Comparison of ENCODE assay signal across 18 mouse cellular contexts in genomic region chr5:97730920-97731319, GRCm38 (mm10).
DNase-seq lines count a peak whose midpoint lies in the region.
"Had no signal": no experiment of that assay in that cellular context is flagged by ENCODE, and none has a peak within 500 bp of the region (broad histone marks: within the 10 kb centered on the region; RNA-seq: fewer than 3 reads in every experiment).

No protein-coding gene starts in this region.

- peak; percentile 89 for DNase-seq in heart, adult 11 months
- no peak for DNase-seq in heart, embryonic 10.5 days (ENCODE audit: low spot score)
- peak; percentile 13 for DNase-seq in lung, postnatal 10 days
- DNase-seq in lung, postnatal 4 days, result no peak
- peak; percentile 14 for DNase-seq in lung, postnatal 36 days
- no peak for DNase-seq in urinary bladder, postnatal 4 days (ENCODE audit: low spot score in 2 of 2)
- DNase-seq in testis, postnatal 10 days (ENCODE audit: low spot score), result no peak
- DNase-seq in forebrain, embryonic 10.5 days (ENCODE audit: extremely low spot score, low spot score), result no peak
- DNase-seq: adrenal gland, postnatal 14 days; B cell, adult 2 months; cerebellum, adult 2 months; cerebellum, postnatal 10 days; gastrocnemius, postnatal 36 days; heart, adult 2 months; heart, postnatal 4 days had no signal

- H3K9me3 ChIP-seq in heart, embryonic 10.5 days, result no peaks in the 10 kb centered on the region
- no peaks in the 10 kb centered on the region for H3K9me3 ChIP-seq in forebrain, embryonic 10.5 days
- H3K9me3 ChIP-seq: embryonic facial prominence, embryonic 10.5 days; heart, embryonic 13.5 days; hindbrain, embryonic 12.5 days had no signal

- WGBS in heart, embryonic 10.5 days, result 60% methylated on average over 4 of the region's 4 CpGs
- WGBS in forebrain, embryonic 10.5 days, result 80% methylated on average over 4 of the region's 4 CpGs

- H3K27me3 ChIP-seq in heart, embryonic 10.5 days (ENCODE audit: insufficient read depth, poor library complexity, severe bottlenecking), result no peaks in the 10 kb centered on the region
- no peaks in the 10 kb centered on the region for H3K27me3 ChIP-seq in forebrain, embryonic 10.5 days (ENCODE audit: poor library complexity, severe bottlenecking)
- H3K27me3 ChIP-seq: heart, embryonic 13.5 days; hindbrain, embryonic 12.5 days had no signal

- no peak overlapping the region for H3K4me3 ChIP-seq in heart, embryonic 10.5 days
- no peak overlapping the region for H3K4me3 ChIP-seq in forebrain, embryonic 10.5 days
- H3K4me3 ChIP-seq: embryonic facial prominence, embryonic 10.5 days; heart, adult 2 months; heart, embryonic 13.5 days; hindbrain, embryonic 12.5 days had no signal

- no peaks in the 10 kb centered on the region for H3K4me1 ChIP-seq in heart, embryonic 10.5 days
- H3K4me1 ChIP-seq in forebrain, embryonic 10.5 days, result no peaks in the 10 kb centered on the region
- H3K4me1 ChIP-seq: embryonic facial prominence, embryonic 10.5 days; heart, embryonic 13.5 days; hindbrain, embryonic 12.5 days had no signal

- H3K27ac ChIP-seq in heart, embryonic 10.5 days, result no peak overlapping the region
- H3K27ac ChIP-seq in forebrain, embryonic 10.5 days, result no peak overlapping the region
- H3K27ac ChIP-seq: embryonic facial prominence, embryonic 10.5 days; heart, adult 2 months; heart, embryonic 13.5 days; hindbrain, embryonic 12.5 days had no signal

- H3K36me3 ChIP-seq in heart, embryonic 10.5 days, result no peaks in the 10 kb centered on the region
- no peaks in the 10 kb centered on the region for H3K36me3 ChIP-seq in forebrain, embryonic 10.5 days (replicated peaks)
- H3K36me3 ChIP-seq: embryonic facial prominence, embryonic 10.5 days; heart, embryonic 13.5 days; hindbrain, embryonic 12.5 days had no signal

Comparison
In these comparisons a context has a peak if more than half of its experiments do, and no peak if none do; other contexts are left out.
1. DNase-seq: peak in heart, adult 11 months (single experiment), lung, postnatal 10 days (single experiment) and lung, postnatal 36 days (single experiment); none in heart, embryonic 10.5 days (single experiment), lung, postnatal 4 days (0 of 2), urinary bladder, postnatal 4 days (0 of 2), testis, postnatal 10 days (single experiment) and forebrain, embryonic 10.5 days (single experiment).